Mouse (Mus musculus) cerebral cortex, adult 2 months (tissue): ENCODE results near the gene Nxpe3.

ENCODE experiments used
- WGBS: fragments of 180-500 bp; shearing (Covaris S2); methylation state at CpG from one replicate; pipeline ENCODE4 v1.1.7; 2018; 5-methylcytosine and 5-hydroxymethylcytosine counted together

Gene Nxpe3

DNA sequence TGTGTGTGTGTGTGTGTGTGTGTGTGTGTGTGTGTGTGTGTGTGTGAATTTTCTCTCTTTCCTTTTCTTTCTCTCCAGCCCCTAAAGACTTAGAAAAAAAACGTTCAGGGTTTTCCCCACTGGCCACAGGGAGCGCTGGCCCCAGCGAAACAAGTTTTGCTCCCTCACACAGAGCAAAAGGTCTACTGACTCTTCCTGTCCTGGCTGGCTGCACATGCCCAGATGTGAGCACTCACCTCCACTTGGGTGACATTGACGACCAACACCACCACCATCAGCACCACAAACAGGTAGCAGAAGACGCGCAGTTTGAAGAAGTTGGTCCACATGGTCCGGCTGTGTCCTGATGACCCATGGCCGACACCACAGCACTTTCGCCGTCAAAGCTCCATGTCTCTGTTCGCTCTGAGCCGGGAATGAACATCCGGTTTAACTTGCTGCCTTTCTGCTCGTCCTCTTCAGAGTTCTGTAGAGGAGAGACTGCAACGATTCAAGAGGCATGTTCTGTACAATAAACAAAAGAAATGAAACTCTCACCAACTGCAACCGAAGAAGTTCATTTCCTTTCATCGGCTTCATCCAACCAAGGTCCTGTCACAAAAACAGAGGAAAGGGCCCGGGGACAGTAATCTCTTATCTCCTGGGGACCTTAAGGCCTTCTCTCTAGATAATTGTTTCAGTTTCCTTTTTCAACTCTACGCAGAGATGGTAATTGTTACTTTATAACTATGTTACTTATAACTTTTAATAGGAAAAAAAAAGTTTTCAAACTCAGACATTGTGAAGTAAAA, 4.5 kb downstream of the Nxpe3 start:
- WGBS: 89% methylated on average over 19 of the region's 19 CpGs

- 93% methylated on average over 3 of the region's 3 CpGs for WGBS
These were observed 5.6 kb downstream of the Nxpe3 start for GRCm38 (mm10) chr16:55889451-55889850.

DNA sequence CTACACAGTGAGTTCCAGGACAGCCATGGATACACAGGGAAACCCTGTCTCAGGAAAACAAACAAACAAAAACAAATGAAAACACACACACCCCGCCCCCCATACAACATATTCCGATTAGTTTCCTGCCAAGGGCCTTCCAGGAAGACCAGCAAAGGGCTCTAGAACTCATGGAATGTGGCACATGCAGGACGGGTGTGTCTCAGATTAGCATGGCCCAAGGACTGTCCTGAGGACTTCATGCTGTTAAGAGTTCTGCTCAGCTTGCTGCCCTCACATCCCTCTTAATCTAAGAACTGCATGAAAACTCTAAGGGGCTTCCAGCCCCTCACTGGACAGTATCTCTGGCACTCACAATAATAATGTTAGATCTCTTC, 6.5 kb downstream of the Nxpe3 start:
- 70% methylated on average over 3 of the region's 3 CpGs for WGBS

GRCm38 (mm10) chr16:55887814-55888583, 7.1 kb downstream of the Nxpe3 start:
- 62% methylated on average over 7 of the region's 7 CpGs for WGBS

DNA sequence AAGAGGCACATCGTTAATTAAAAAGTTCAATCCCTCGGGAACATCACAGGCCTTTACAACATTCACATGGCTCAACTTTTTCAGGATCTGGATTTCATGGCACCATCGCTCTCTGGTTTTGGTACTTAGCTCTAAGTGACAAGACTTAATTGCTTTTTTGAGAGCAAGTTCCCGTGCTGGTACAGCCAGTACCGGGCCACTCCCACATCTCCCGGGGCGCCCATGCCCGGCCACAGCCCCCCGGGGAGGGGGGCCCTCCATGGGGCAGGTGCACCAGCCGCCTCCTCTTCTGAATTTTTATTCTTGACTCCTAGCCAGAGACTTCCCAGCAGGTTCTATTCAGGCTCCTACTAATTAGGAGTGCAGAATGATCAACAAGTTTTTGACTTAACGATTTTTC, 10.8 kb downstream of the Nxpe3 start:
- WGBS: 61% methylated on average over 11 of the region's 11 CpGs

GRCm38 (mm10) chr16:55876025-55876424, 19.1 kb downstream of the Nxpe3 start:
- WGBS: 57% methylated on average over 6 of the region's 6 CpGs

GRCm38 (mm10) chr16:55863832-55864231, 31.3 kb downstream of the Nxpe3 start:
- WGBS: 64% methylated on average over 4 of the region's 4 CpGs

- WGBS: 13% methylated on average over 7 of the region's 7 CpGs
These were observed 31.8 kb downstream of the Nxpe3 start for GRCm38 (mm10) chr16:55863149-55863815.

- 36% methylated on average over 3 of the region's 3 CpGs for WGBS
These were observed 34.0 kb downstream of the Nxpe3 start for GRCm38 (mm10) chr16:55861104-55861503.

- 96% methylated on average over 4 of the region's 4 CpGs for WGBS
These were observed 35.7 kb downstream of the Nxpe3 start for GRCm38 (mm10) chr16:55859421-55859820.

- WGBS: 57% methylated on average over 6 of the region's 6 CpGs
These were observed 36.6 kb downstream of the Nxpe3 start for GRCm38 (mm10) chr16:55858465-55858864.

DNA sequence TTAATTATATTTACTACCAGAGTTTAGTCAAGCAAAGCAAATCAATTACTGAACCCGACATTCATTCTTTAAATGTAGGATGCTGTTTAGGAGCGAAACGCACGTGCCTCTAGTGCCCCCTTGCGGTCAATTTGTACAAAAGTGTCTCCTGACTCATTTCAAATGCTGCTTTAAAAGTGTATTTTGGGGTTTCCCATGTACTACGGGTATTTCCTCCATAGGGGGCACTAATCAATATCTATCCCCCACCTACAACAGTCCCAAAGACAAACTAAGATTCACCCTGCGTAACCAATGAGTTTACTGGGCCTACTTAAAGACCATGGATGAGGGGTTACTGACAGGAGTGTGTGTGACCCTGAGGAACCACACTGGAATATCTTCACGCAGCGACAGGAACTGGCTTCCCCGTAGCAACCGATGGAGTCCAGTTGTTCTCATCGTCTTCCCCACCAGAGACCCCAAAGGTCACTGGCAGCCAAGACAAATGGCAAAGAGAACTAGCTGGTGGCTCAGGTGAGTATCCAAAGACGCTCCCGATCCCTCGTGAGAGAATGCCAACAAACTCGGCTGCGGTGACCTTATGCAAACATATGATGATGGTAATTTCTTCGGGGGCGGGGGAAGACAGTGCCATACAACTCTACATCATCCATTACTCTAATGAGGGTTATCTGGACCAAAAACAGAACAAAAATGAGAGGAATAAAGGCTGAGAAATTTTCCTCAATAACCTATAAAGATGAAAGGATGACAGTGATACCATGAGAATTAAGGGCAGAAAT, 42.0 kb downstream of the Nxpe3 start:
- WGBS: 58% methylated on average over 19 of the region's 19 CpGs

- 56% methylated on average over 4 of the region's 4 CpGs for WGBS
These were observed 42.6 kb downstream of the Nxpe3 start for GRCm38 (mm10) chr16:55852515-55852914.

DNA sequence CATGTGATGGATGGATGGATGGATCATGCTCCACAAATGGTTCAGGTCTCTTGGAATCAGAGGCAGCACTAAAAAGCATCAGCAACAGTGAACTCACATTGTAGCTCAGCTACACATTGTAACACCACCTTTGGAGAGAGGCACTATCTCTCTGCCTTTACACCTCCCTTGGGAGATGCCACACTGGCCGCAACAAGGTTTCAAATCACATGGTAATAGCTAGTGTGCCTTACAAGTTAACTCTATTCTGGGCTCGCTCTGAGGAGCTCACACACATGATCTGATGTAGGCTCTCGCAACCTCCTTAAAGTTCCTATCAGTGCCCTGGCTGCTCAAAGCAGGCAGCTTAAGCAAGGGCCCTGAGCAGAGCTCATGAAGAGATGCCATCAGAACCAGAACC, 44.6 kb downstream of the Nxpe3 start:
- WGBS: 96% methylated on average over 3 of the region's 3 CpGs

DNA sequence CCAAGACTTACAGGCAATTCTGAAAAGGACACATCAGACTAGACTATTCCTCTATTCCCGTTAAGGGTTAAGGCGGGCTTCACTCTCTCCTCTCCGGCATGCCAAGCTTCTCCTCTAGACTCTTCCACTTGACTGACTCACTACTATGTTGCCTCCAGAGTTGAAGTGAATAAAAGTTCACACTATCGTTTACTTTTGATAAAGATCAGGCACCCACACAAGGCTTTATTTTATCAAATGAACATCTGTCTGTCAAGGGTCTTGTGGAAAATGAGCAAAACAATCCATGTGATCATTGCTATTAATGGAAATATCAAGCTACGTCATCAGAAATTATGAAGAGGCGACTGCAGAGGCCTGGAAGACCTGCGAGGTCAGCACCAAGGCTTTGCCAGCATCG, 47.4 kb downstream of the Nxpe3 start:
- 74% methylated on average over 8 of the region's 8 CpGs for WGBS

GRCm38 (mm10) chr16:55844847-55845246, 50.2 kb downstream of the Nxpe3 start:
- WGBS: 94% methylated on average over 3 of the region's 3 CpGs

GRCm38 (mm10) chr16:55843919-55844318, 51.2 kb downstream of the Nxpe3 start:
- 93% methylated on average over 12 of the region's 12 CpGs for WGBS

- 66% methylated on average over 5 of the region's 5 CpGs for WGBS
These were observed 52.0 kb downstream of the Nxpe3 start for GRCm38 (mm10) chr16:55843134-55843533.

DNA sequence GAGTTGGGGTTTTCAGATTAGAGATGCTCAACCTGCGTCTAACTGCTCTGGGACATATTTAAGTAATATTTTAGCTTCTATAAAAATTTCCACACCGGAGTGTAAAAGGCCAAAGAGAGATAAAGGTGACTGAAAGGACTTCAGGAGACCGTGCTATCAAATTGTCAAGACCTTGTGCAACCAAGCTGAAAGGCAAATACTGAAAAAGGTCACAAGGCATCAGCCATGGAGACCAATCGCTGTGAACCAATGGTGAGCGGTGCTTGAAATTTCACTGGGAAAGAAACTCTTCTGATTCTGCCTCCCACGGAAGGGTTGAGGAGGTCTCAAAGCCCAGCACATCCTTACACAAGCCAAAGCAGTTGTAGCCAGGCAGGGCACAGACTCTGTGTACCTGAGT, 53.6 kb downstream of the Nxpe3 start:
- WGBS: 97% methylated on average over 6 of the region's 6 CpGs

DNA sequence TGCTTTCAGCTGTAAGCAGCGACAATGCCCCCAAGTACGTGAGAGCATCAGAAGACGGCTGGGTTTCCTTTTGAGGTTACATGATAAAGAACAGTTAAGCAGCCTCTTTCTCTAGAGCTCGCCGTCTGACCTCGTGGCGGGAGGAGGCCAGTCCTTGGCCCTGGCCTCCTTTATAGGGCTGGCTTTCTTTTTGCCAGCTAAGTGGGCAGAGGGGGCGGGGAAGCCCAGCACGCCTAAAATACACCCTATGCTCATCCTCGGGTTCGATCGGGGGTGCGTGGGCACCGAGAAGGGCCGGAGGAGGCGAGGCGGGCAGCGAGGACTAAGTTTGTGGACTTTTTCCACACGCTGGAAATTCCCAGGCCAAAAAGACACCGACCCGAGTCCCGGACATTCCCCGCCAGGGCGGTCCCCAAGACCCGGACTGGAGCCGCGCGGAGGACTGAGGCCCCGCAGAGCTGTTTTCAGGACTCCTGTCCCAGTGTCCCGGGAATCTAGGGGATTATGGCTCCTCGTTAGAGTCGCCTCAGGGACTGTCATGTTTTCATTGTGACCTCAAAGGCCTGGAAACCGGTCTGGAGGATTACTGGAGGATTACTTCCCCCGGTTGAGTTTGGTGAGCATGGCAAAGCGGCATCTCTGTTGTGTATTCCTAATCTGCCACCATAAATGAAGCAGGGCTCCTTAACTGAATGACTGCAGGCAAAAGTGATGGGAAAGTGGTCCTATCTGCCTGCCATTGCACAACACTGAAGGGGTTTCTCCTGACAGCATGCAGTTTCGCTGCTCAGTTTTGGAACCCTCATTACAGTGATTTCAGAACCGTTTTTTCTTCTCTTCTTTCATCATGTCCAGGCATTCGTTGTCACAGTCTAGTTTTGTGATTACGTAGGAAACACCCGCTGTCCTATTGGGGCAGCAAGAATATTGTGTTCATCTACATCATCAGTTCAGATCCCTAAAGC, 56.3 kb downstream of the Nxpe3 start, which contains the start of gene Nfkbiz:
Gene Nfkbiz (minus strand): TSS at position 390 of the 965 bp plus-strand sequence.
- WGBS: under 1% methylated on average over 40 of the region's 40 CpGs

GRCm38 (mm10) chr16:55838129-55838509, 57.0 kb downstream of the Nxpe3 start:
- WGBS: 18% methylated on average over 3 of the region's 3 CpGs
